Mouse (Mus musculus): ENCODE measurements around the gene Olfr1152. TPM values are rescaled to one million over a fixed set of nuclear protein-coding genes. Genes with fewer than 3 reads are reported as not detected.

The Olfr1152 gene
- not detected in 2 replicates for polyA plus RNA-seq (2015; fragmentation: Nextera tagmentation; extraction: Ambion mirVana)

DNA sequence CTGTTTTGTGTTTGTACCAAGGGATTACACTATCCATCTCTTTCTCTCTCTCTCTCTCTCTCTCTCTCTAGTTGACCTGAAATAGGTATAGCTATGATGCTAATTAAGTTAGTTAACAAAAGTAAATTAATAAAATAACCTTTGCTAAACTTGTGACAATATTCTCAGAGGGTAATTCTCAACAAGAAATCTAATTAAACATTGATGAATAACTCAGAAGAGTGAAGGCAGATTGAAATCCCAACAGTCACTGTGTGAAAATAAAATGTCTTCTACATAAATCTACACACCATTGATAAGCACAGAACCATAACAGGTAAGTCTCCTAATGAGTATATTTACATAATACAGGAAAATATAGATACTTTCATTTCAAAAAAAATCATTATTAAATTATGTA is at the start of gene Olfr1152:
Olfr1152 (plus strand) TSS at position 301 of the 400 bp plus-strand sequence.
- Histone ChIP-seq H3K27ac (replicated peaks) (no peak within 1 kb of the TSS), H3K9ac (ENCODE audit: low read length) (no peak within 1 kb of the TSS), H3K9me3 (ENCODE audit: control insufficient read depth, low read length) (no peaks in the 10 kb centered on the region), H3K36me3 (ENCODE audit: control insufficient read depth, insufficient read depth, low read length) (no peaks in the 10 kb centered on the region), H3K4me2 (replicated peaks; ENCODE audit: low read depth) (no peak within 1 kb of the TSS), H3K27me3 (ENCODE audit: control insufficient read depth, insufficient read depth, low read length) (no peaks in the 10 kb centered on the region), H3K4me1 (replicated peaks; ENCODE audit: control insufficient read depth, insufficient read depth) (no peaks in the 10 kb centered on the region), H3K4me3 (ENCODE audit: low read depth, low read length) (no peak within 1 kb of the TSS)
- no peak for ATAC-seq (ENCODE audit: low FRiP score, low TSS enrichment)
- TF ChIP-seq CTCF (IDR thresholded peaks at IDR 0.05; ENCODE audit: low read depth): no peak
- TF ChIP-seq EP300 (optimal IDR thresholded peaks at IDR 0.05): no peak
- no peak for DNase-seq (ENCODE audit: low spot score)

GRCm38 (mm10) chr2:87830233-87830632 is 36.1 kb upstream of the Olfr1152 start, which contains the start of gene Olfr1148:
Gene Olfr1148, plus strand, starts transcription at chr2:87830533.
- ATAC-seq (ENCODE audit: low FRiP score, low TSS enrichment): no peak
- no peak within 1 kb of the TSS for H3K27ac ChIP-seq (replicated peaks)
- H3K9me3 ChIP-seq (ENCODE audit: control insufficient read depth, low read length): no peaks in the 10 kb centered on the region
- H3K4me1 ChIP-seq (replicated peaks; ENCODE audit: control insufficient read depth, insufficient read depth): no peaks in the 10 kb centered on the region
- no peak within 1 kb of the TSS for H3K9ac ChIP-seq (ENCODE audit: low read length)
- no peaks in the 10 kb centered on the region for H3K27me3 ChIP-seq (ENCODE audit: control insufficient read depth, insufficient read depth, low read length)
- TF ChIP-seq CTCF (IDR thresholded peaks at IDR 0.05; ENCODE audit: low read depth) (no peak), EP300 (optimal IDR thresholded peaks at IDR 0.05) (no peak)
- DNase-seq (ENCODE audit: low spot score): no peak
- no peaks in the 10 kb centered on the region for H3K36me3 ChIP-seq (ENCODE audit: control insufficient read depth, insufficient read depth, low read length)
- H3K4me3 ChIP-seq (ENCODE audit: low read depth, low read length): no peak within 1 kb of the TSS
- H3K4me2 ChIP-seq (replicated peaks; ENCODE audit: low read depth): no peak within 1 kb of the TSS
- WGBS: 74% methylated on average over 1 of the region's 1 CpGs

GRCm38 (mm10) chr2:87843693-87844092 is 22.6 kb upstream of the Olfr1152 start, which contains the start of gene Olfr1150-ps1:
Gene Olfr1150-ps1, plus strand, starts transcription at chr2:87843993.
- Histone ChIP-seq H3K27ac (replicated peaks) (no peak within 1 kb of the TSS), H3K27me3 (ENCODE audit: control insufficient read depth, insufficient read depth, low read length) (no peaks in the 10 kb centered on the region), H3K4me1 (replicated peaks; ENCODE audit: control insufficient read depth, insufficient read depth) (no peaks in the 10 kb centered on the region), H3K9me3 (ENCODE audit: control insufficient read depth, low read length) (no peaks in the 10 kb centered on the region), H3K4me3 (ENCODE audit: low read depth, low read length) (no peak within 1 kb of the TSS), H3K36me3 (ENCODE audit: control insufficient read depth, insufficient read depth, low read length) (no peaks in the 10 kb centered on the region), H3K4me2 (replicated peaks; ENCODE audit: low read depth) (no peak within 1 kb of the TSS), H3K9ac (ENCODE audit: low read length) (no peak within 1 kb of the TSS)
- DNase-seq (ENCODE audit: low spot score) (no peak), ATAC-seq (ENCODE audit: low FRiP score, low TSS enrichment) (no peak)
- 76% methylated on average over 1 of the region's 1 CpGs for WGBS
- TF ChIP-seq EP300 (optimal IDR thresholded peaks at IDR 0.05) (no peak), CTCF (IDR thresholded peaks at IDR 0.05; ENCODE audit: low read depth) (no peak)

DNA sequence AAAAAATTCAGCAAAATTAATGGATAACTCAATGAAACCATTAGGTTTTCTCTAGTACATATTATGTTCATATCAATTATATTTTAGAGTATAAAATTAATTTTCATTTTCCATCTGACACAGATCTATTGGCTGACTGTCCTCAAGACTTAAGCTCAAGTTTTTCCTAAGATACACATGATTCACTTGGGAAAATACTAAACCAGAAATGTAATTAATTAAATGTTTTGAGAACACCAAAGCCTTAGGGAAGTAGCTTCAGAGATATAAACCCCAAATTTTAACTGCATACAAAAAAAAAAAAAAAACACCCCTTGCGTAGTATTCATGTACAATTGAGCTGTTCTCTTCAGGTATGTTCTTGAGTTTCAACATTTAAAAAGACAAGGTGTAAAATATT is 10.7 kb upstream of the Olfr1152 start, which contains the start of gene Olfr1151:
Olfr1151 (plus strand) TSS at position 301 of the 400 bp plus-strand sequence.
- no peak for DNase-seq (ENCODE audit: low spot score)
- no peaks in the 10 kb centered on the region for H3K9me3 ChIP-seq (ENCODE audit: control insufficient read depth, low read length)
- WGBS: 85% methylated on average over 1 of the region's 1 CpGs
- TF ChIP-seq EP300 (optimal IDR thresholded peaks at IDR 0.05) (no peak), CTCF (IDR thresholded peaks at IDR 0.05; ENCODE audit: low read depth) (no peak)
- ATAC-seq (ENCODE audit: low FRiP score, low TSS enrichment): no peak
- H3K27ac ChIP-seq (replicated peaks): no peak within 1 kb of the TSS
- H3K9ac ChIP-seq (ENCODE audit: low read length): no peak within 1 kb of the TSS
- no peaks in the 10 kb centered on the region for H3K27me3 ChIP-seq (ENCODE audit: control insufficient read depth, insufficient read depth, low read length)
- no peak within 1 kb of the TSS for H3K4me3 ChIP-seq (ENCODE audit: low read depth, low read length)
- no peaks in the 10 kb centered on the region for H3K36me3 ChIP-seq (ENCODE audit: control insufficient read depth, insufficient read depth, low read length)
- no peaks in the 10 kb centered on the region for H3K4me1 ChIP-seq (replicated peaks; ENCODE audit: control insufficient read depth, insufficient read depth)
- H3K4me2 ChIP-seq (replicated peaks; ENCODE audit: low read depth): no peak within 1 kb of the TSS

DNA sequence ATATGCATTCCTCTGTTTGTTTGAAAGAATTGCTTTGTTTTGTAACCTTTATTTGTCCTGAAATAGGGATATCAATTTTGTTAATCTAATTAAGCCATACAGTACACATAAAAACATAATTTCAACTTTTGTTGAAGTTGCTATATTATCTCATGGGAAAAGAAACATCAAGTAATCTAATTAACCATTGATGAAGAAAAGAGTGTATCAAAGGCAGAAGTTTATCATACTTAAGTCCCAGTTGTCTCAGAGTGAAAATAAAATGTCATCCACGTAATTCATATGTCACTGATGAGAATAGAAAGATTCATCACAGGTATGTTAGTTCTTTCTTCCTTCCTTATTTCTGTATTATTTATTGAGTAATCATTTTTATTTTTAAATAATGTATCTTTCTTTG is 28.4 kb downstream of the Olfr1152 start, which contains the start of gene Olfr1153:
Olfr1153 (plus strand) TSS at position 301 of the 400 bp plus-strand sequence.
- Histone ChIP-seq H3K4me3 (ENCODE audit: low read depth, low read length) (no peak within 1 kb of the TSS), H3K4me2 (replicated peaks; ENCODE audit: low read depth) (no peak within 1 kb of the TSS), H3K27ac (replicated peaks) (no peak within 1 kb of the TSS), H3K4me1 (replicated peaks; ENCODE audit: control insufficient read depth, insufficient read depth) (no peaks in the 10 kb centered on the region), H3K9ac (ENCODE audit: low read length) (no peak within 1 kb of the TSS), H3K27me3 (ENCODE audit: control insufficient read depth, insufficient read depth, low read length) (no peaks in the 10 kb centered on the region), H3K9me3 (ENCODE audit: control insufficient read depth, low read length) (no peaks in the 10 kb centered on the region), H3K36me3 (ENCODE audit: control insufficient read depth, insufficient read depth, low read length) (no peaks in the 10 kb centered on the region)
- ATAC-seq (ENCODE audit: low FRiP score, low TSS enrichment) (no peak), DNase-seq (ENCODE audit: low spot score) (no peak)
- no peak for TF ChIP-seq EP300 (optimal IDR thresholded peaks at IDR 0.05)
- TF ChIP-seq CTCF (IDR thresholded peaks at IDR 0.05; ENCODE audit: low read depth): no peak
- 63% methylated on average over 1 of the region's 1 CpGs for WGBS

DNA sequence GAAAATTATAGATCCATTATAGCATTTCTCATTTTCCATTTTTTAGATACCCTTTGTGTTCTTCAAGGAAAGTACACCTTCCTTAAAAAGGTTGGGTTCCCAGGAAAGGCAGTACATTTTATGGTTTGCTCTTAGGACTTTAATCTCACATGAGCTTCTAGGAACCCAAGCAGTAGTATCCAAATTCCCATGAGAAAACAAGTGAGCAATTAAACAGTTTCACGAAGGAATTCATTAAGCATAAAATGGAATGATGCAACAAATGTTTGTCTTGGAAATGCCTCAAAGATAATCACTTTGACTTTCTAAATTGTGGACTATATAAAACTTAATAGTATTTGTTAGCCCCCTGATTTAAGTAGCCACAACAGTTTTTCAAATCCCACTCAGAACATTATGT is 38.8 kb downstream of the Olfr1152 start, which contains the start of gene Olfr1154:
Olfr1154 (minus strand) TSS at position 101 of the 400 bp plus-strand sequence.
- no peak within 1 kb of the TSS for H3K4me2 ChIP-seq (replicated peaks; ENCODE audit: low read depth)
- TF ChIP-seq EP300 (optimal IDR thresholded peaks at IDR 0.05): no peak
- TF ChIP-seq CTCF (IDR thresholded peaks at IDR 0.05; ENCODE audit: low read depth): no peak
- H3K27ac ChIP-seq (replicated peaks): no peak within 1 kb of the TSS
- no peak within 1 kb of the TSS for H3K4me3 ChIP-seq (ENCODE audit: low read depth, low read length)
- DNase-seq (ENCODE audit: low spot score): no peak
- H3K36me3 ChIP-seq (ENCODE audit: control insufficient read depth, insufficient read depth, low read length): no peaks in the 10 kb centered on the region
- ATAC-seq (ENCODE audit: low FRiP score, low TSS enrichment): no peak
- no peaks in the 10 kb centered on the region for H3K27me3 ChIP-seq (ENCODE audit: control insufficient read depth, insufficient read depth, low read length)
- no peaks in the 10 kb centered on the region for H3K4me1 ChIP-seq (replicated peaks; ENCODE audit: control insufficient read depth, insufficient read depth)
- no peak within 1 kb of the TSS for H3K9ac ChIP-seq (ENCODE audit: low read length)
- no peaks in the 10 kb centered on the region for H3K9me3 ChIP-seq (ENCODE audit: control insufficient read depth, low read length)
- WGBS: 95% methylated on average over 1 of the region's 1 CpGs

Other genes starting within 250 kb of the Olfr1152 start
- not detected in 2 replicates for gene Olfr1131, start 239.4 kb upstream of the Olfr1152 start, polyA plus RNA-seq (2015; fragmentation: Nextera tagmentation; extraction: Ambion mirVana)
- not detected in 2 replicates for gene Olfr1132, start 229.0 kb upstream of the Olfr1152 start, polyA plus RNA-seq (2015; fragmentation: Nextera tagmentation; extraction: Ambion mirVana)
- not detected in 2 replicates for gene Olfr1133, start 219.1 kb upstream of the Olfr1152 start, polyA plus RNA-seq (2015; fragmentation: Nextera tagmentation; extraction: Ambion mirVana)
- gene Olfr1134, start 208.0 kb upstream of the Olfr1152 start, polyA plus RNA-seq (2015; fragmentation: Nextera tagmentation; extraction: Ambion mirVana): not detected in 2 replicates
- gene Olfr1135, start 192.8 kb upstream of the Olfr1152 start, polyA plus RNA-seq (2015; fragmentation: Nextera tagmentation; extraction: Ambion mirVana): not detected in 2 replicates
- not detected in 2 replicates for gene Olfr1136, start 172.5 kb upstream of the Olfr1152 start, polyA plus RNA-seq (2015; fragmentation: Nextera tagmentation; extraction: Ambion mirVana)
- not detected in 2 replicates for gene Olfr1137, start 153.3 kb upstream of the Olfr1152 start, polyA plus RNA-seq (2015; fragmentation: Nextera tagmentation; extraction: Ambion mirVana)
- not detected in 2 replicates for gene Olfr1138, start 126.5 kb upstream of the Olfr1152 start, polyA plus RNA-seq (2015; fragmentation: Nextera tagmentation; extraction: Ambion mirVana)
- not detected in 2 replicates for gene Olfr1140, start 122.7 kb upstream of the Olfr1152 start, polyA plus RNA-seq (2015; fragmentation: Nextera tagmentation; extraction: Ambion mirVana)
- not detected in 2 replicates for gene Olfr1141, start 112.5 kb upstream of the Olfr1152 start, polyA plus RNA-seq (2015; fragmentation: Nextera tagmentation; extraction: Ambion mirVana)
- not detected in 2 replicates for gene Olfr152, start 87.0 kb upstream of the Olfr1152 start, polyA plus RNA-seq (2015; fragmentation: Nextera tagmentation; extraction: Ambion mirVana)
- gene Olfr1143, start 65.9 kb upstream of the Olfr1152 start, polyA plus RNA-seq (2015; fragmentation: Nextera tagmentation; extraction: Ambion mirVana): not detected in 2 replicates
- gene Olfr1145, start 56.7 kb upstream of the Olfr1152 start, polyA plus RNA-seq (2015; fragmentation: Nextera tagmentation; extraction: Ambion mirVana): not detected in 2 replicates
- gene Olfr1148, start 36.0 kb upstream of the Olfr1152 start, polyA plus RNA-seq (2015; fragmentation: Nextera tagmentation; extraction: Ambion mirVana): not detected in 2 replicates
- not detected in 2 replicates for gene Olfr1150-ps1, start 22.5 kb upstream of the Olfr1152 start, polyA plus RNA-seq (2015; fragmentation: Nextera tagmentation; extraction: Ambion mirVana)
- not detected in 2 replicates for gene Olfr1151, start 10.6 kb upstream of the Olfr1152 start, polyA plus RNA-seq (2015; fragmentation: Nextera tagmentation; extraction: Ambion mirVana)
- gene Olfr1153, start 28.5 kb downstream of the Olfr1152 start, polyA plus RNA-seq (2015; fragmentation: Nextera tagmentation; extraction: Ambion mirVana): 0.10 TPM in 1 of 2 replicates, not detected in the other
- not detected in 2 replicates for gene Olfr1154, start 38.7 kb downstream of the Olfr1152 start, polyA plus RNA-seq (2015; fragmentation: Nextera tagmentation; extraction: Ambion mirVana)
- not detected in 2 replicates for gene Olfr1155, start 78.6 kb downstream of the Olfr1152 start, polyA plus RNA-seq (2015; fragmentation: Nextera tagmentation; extraction: Ambion mirVana)
- not detected in 2 replicates for gene Olfr1156, start 86.6 kb downstream of the Olfr1152 start, polyA plus RNA-seq (2015; fragmentation: Nextera tagmentation; extraction: Ambion mirVana)
- not detected in 2 replicates for gene Olfr1157, start 101.8 kb downstream of the Olfr1152 start, polyA plus RNA-seq (2015; fragmentation: Nextera tagmentation; extraction: Ambion mirVana)
- not detected in 2 replicates for gene Olfr74, start 108.2 kb downstream of the Olfr1152 start, polyA plus RNA-seq (2015; fragmentation: Nextera tagmentation; extraction: Ambion mirVana)
- not detected in 2 replicates for gene Olfr1158, start 123.6 kb downstream of the Olfr1152 start, polyA plus RNA-seq (2015; fragmentation: Nextera tagmentation; extraction: Ambion mirVana)
- gene Olfr1160, start 141.8 kb downstream of the Olfr1152 start, polyA plus RNA-seq (2015; fragmentation: Nextera tagmentation; extraction: Ambion mirVana): 0.04 TPM in 1 of 2 replicates, not detected in the other
- gene Olfr1161, start 156.3 kb downstream of the Olfr1152 start, polyA plus RNA-seq (2015; fragmentation: Nextera tagmentation; extraction: Ambion mirVana): not detected in 2 replicates
- gene Olfr73, start 171.2 kb downstream of the Olfr1152 start, polyA plus RNA-seq (2015; fragmentation: Nextera tagmentation; extraction: Ambion mirVana): not detected in 2 replicates
- gene Olfr1162, start 184.6 kb downstream of the Olfr1152 start, polyA plus RNA-seq (2015; fragmentation: Nextera tagmentation; extraction: Ambion mirVana): 0.02 TPM in 1 of 2 replicates, not detected in the other
- gene Olfr1163, start 205.3 kb downstream of the Olfr1152 start, polyA plus RNA-seq (2015; fragmentation: Nextera tagmentation; extraction: Ambion mirVana): not detected in 2 replicates
- not detected in 2 replicates for gene Olfr1164, start 227.5 kb downstream of the Olfr1152 start, polyA plus RNA-seq (2015; fragmentation: Nextera tagmentation; extraction: Ambion mirVana)